Mouse (Mus musculus) MEL (cell line): ENCODE results near the gene Naa35. TPM values are rescaled to one million over a fixed set of nuclear protein-coding genes. Genes with fewer than 3 reads are reported as not detected.

Source experiments
- DNase-seq: peaks from one replicate; pipeline ENCODE4 v3.0.0; 2011; ENCODE audit warnings: low read depth, low spot score
- H3K27ac ChIP-seq: 2 replicates; pipeline ENCODE4 v1.5.1; 2012; ENCODE audit warnings: low read depth, mild to moderate bottlenecking, control low read depth, low read length, moderate library complexity; ENCODE audit not compliant: control insufficient read depth
- H3K27me3 ChIP-seq, 2 experiments: fragments of 150-350 bp in 1 of 2; sonication (generic) in 1 of 2; 2 replicates each; pipeline ENCODE4 v1.6.1; 2012; ENCODE audit warnings: low read length in 2 of 2, mild to moderate bottlenecking in 2 of 2, improper control_type of control experiment in 1 of 2, moderate library complexity in 1 of 2; ENCODE audit not compliant: insufficient read depth in 2 of 2, control insufficient read depth in 1 of 2
- H3K36me3 ChIP-seq, 2 experiments: 2 replicates each; pipeline ENCODE4 v1.6.1; 2012 to 2014; ENCODE audit warnings: low read length in 2 of 2, improper control_type of control experiment in 1 of 2, inconsistent platforms in 1 of 2, mild to moderate bottlenecking in 1 of 2; ENCODE audit not compliant: insufficient read depth in 2 of 2, control insufficient read depth in 1 of 2
- H3K4me1 ChIP-seq, 2 experiments: fragments of 150-350 bp in 1 of 2; sonication (generic) in 1 of 2; 2 replicates each; pipeline ENCODE4 v1.6.1; 2012; ENCODE audit warnings: low read length in 2 of 2, improper control_type of control experiment in 1 of 2, mild to moderate bottlenecking in 1 of 2; ENCODE audit not compliant: insufficient read depth in 2 of 2, control insufficient read depth in 1 of 2
- H3K4me3 ChIP-seq, 2 experiments: fragments of 150-350 bp in 1 of 2; sonication (generic) in 1 of 2; 2 replicates each; pipeline ENCODE4 v1.5.1; 2012; ENCODE audit warnings: low read depth in 2 of 2, low read length in 2 of 2, mild to moderate bottlenecking in 2 of 2, moderate library complexity in 2 of 2, control low read depth in 1 of 2, improper control_type of control experiment in 1 of 2; ENCODE audit not compliant: control insufficient read depth in 1 of 2, insufficient read depth in 1 of 2
- H3K79me2 ChIP-seq: 2 replicates; pipeline ENCODE4 v1.6.1; 2012; ENCODE audit warnings: mild to moderate bottlenecking, low read length, moderate library complexity; ENCODE audit not compliant: control insufficient read depth, poor library complexity, insufficient read depth
- H3K9ac ChIP-seq: 2 replicates; pipeline ENCODE4 v1.6.1; 2012; ENCODE audit warnings: low read depth, mild to moderate bottlenecking, control low read depth, low read length, moderate library complexity; ENCODE audit not compliant: control insufficient read depth, poor library complexity, severe bottlenecking
- H3K9me3 ChIP-seq: fragments of 150-350 bp; sonication (generic); replicated peaks from 2 replicates; pipeline ENCODE4 v1.6.1; 2012; ENCODE audit warnings: mild to moderate bottlenecking, low read length, improper control_type of control experiment, moderate library complexity; ENCODE audit not compliant: insufficient read depth
- BHLHE40 ChIP-seq: IDR thresholded peaks from 2 replicates; pipeline ENCODE4 v1.6.1; 2012; ENCODE audit warnings: low read depth, mild to moderate bottlenecking, inconsistent platforms, low read length, improper control_type of control experiment, borderline replicate concordance
- CTCF ChIP-seq, 3 experiments: IDR thresholded peaks in 2 of 3; conservative IDR thresholded peaks in 1 of 3; 2 replicates each; pipeline ENCODE4 v1.5.1; 2011 to 2012; ENCODE audit warnings: low read length in 3 of 3, low read depth in 2 of 3, mild to moderate bottlenecking in 2 of 3, improper control_type of control experiment in 1 of 3, inconsistent platforms in 1 of 3, mixed read lengths in 1 of 3, moderate library complexity in 1 of 3; ENCODE audit not compliant: control insufficient read depth in 1 of 3, insufficient read depth in 1 of 3, poor library complexity in 1 of 3, severe bottlenecking in 1 of 3
- ELF1 ChIP-seq: IDR thresholded peaks from 2 replicates; pipeline ENCODE4 v1.6.1; 2014; ENCODE audit warnings: low read depth, mild to moderate bottlenecking, inconsistent platforms, low read length, improper control_type of control experiment, moderate library complexity
- ETS1 ChIP-seq: IDR thresholded peaks from 2 replicates; pipeline ENCODE4 v1.6.1; 2012; ENCODE audit warnings: low read depth, mild to moderate bottlenecking, inconsistent platforms, low read length, improper control_type of control experiment, moderate library complexity
- GABPA ChIP-seq: IDR thresholded peaks from 2 replicates; pipeline ENCODE4 v1.6.1; 2012; ENCODE audit warnings: low read depth, mild to moderate bottlenecking, inconsistent platforms, low read length, improper control_type of control experiment, moderate library complexity
- JUND ChIP-seq: IDR thresholded peaks from 2 replicates; pipeline ENCODE4 v1.6.1; 2011; ENCODE audit warnings: low read depth, mild to moderate bottlenecking, improper control_type of control experiment, low read length
- MAFK ChIP-seq: IDR thresholded peaks from 2 replicates; pipeline ENCODE4 v1.6.1; 2011; ENCODE audit warnings: low read depth, mild to moderate bottlenecking, low read length, improper control_type of control experiment, borderline replicate concordance
- MAX ChIP-seq: IDR thresholded peaks from 2 replicates; pipeline ENCODE4 v1.6.1; 2011; ENCODE audit warnings: low read length, improper control_type of control experiment
- MEF2A ChIP-seq: IDR thresholded peaks from 2 replicates; pipeline ENCODE4 v1.6.1; 2014; ENCODE audit warnings: low read depth, mild to moderate bottlenecking, inconsistent platforms, low read length, improper control_type of control experiment; ENCODE audit not compliant: poor library complexity, insufficient replicate concordance, severe bottlenecking; ENCODE audit errors: extremely low read depth
- MXI1 ChIP-seq: IDR thresholded peaks from 2 replicates; pipeline ENCODE4 v1.6.1; 2011; ENCODE audit warnings: mild to moderate bottlenecking, low read depth, low read length, improper control_type of control experiment
- MYB ChIP-seq: IDR thresholded peaks from 2 replicates; pipeline ENCODE4 v1.6.1; 2011; ENCODE audit warnings: mild to moderate bottlenecking, low read depth, low read length, improper control_type of control experiment
- NELFE ChIP-seq: IDR thresholded peaks from 2 replicates; pipeline ENCODE4 v1.6.1; 2011; ENCODE audit warnings: low read depth, low read length, improper control_type of control experiment
- POLR2AphosphoS2 ChIP-seq: IDR thresholded peaks from 2 replicates; pipeline ENCODE4 v1.6.1; 2011; ENCODE audit warnings: low read length, improper control_type of control experiment
- POLR2AphosphoS5 ChIP-seq: IDR thresholded peaks from 2 replicates; pipeline ENCODE4 v1.6.1; 2012; ENCODE audit warnings: low read depth, borderline replicate concordance, mild to moderate bottlenecking, inconsistent platforms, low read length, moderate library complexity, mixed read lengths
- SIN3A ChIP-seq: IDR thresholded peaks from 2 replicates; pipeline ENCODE4 v1.6.1; 2012; ENCODE audit warnings: low read length, improper control_type of control experiment, inconsistent platforms
- TAL1 ChIP-seq: IDR thresholded peaks from 2 replicates; pipeline ENCODE4 v1.6.1; 2012; ENCODE audit warnings: mild to moderate bottlenecking, inconsistent platforms, low read length, moderate library complexity, mixed read lengths
- TBP ChIP-seq: IDR thresholded peaks from 2 replicates; pipeline ENCODE4 v1.8.0; 2011; ENCODE audit warnings: low read depth, low read length, improper control_type of control experiment
- UBTF ChIP-seq: IDR thresholded peaks from 2 replicates; pipeline ENCODE4 v1.6.1; 2012; ENCODE audit warnings: low read depth, mild to moderate bottlenecking, inconsistent platforms, low read length, improper control_type of control experiment, moderate library complexity, borderline replicate concordance; ENCODE audit not compliant: insufficient read depth
- USF1 ChIP-seq: IDR thresholded peaks from 2 replicates; pipeline ENCODE4 v1.6.1; 2014; ENCODE audit warnings: low read depth, mild to moderate bottlenecking, inconsistent platforms, low read length, improper control_type of control experiment, moderate library complexity
- USF2 ChIP-seq, 2 experiments: IDR thresholded peaks; 2 replicates each; pipeline ENCODE4 v1.6.1; 2011 to 2012; ENCODE audit warnings: improper control_type of control experiment in 2 of 2, low read length in 2 of 2, borderline replicate concordance in 1 of 2, inconsistent platforms in 1 of 2, low read depth in 1 of 2, mild to moderate bottlenecking in 1 of 2; ENCODE audit not compliant: insufficient read depth in 1 of 2
- ZKSCAN1 ChIP-seq: IDR thresholded peaks from 2 replicates; pipeline ENCODE4 v1.6.1; 2012; ENCODE audit warnings: low read depth, mild to moderate bottlenecking, inconsistent platforms, low read length, improper control_type of control experiment, moderate library complexity
- ZNF384 ChIP-seq: IDR thresholded peaks from 2 replicates; pipeline ENCODE4 v1.6.1; 2012; ENCODE audit warnings: low read depth, mild to moderate bottlenecking, inconsistent platforms, low read length, improper control_type of control experiment
- polyA plus RNA-seq, 2 experiments: library from polyadenylated mRNA; stranded (reverse) in 1 of 2; unstranded in 1 of 2; fragments of >175 nt in 1 of 2; fragments of >200 nt in 1 of 2; gene quantifications; 2 replicates each; pipeline versions ENCODE4 v1.2.1 to v1.2.4; 2012; ENCODE audit warnings: low replicate concordance in 2 of 2, low read depth in 1 of 2; ENCODE audit not compliant: insufficient read length in 2 of 2, insufficient read depth in 1 of 2, missing spikeins in 1 of 2
- total RNA-seq: library from RNA; depleted of rRNA; stranded (reverse); fragments of 300-350 nt; gene quantifications from 2 replicates; pipeline ENCODE4 v1.2.3, GENCODE M21; 2012

Gene Naa35
- total and polyA plus RNA-seq, 3 experiments, result 19.5 to 44.4 TPM; not detected in 1

- no peak for DNase-seq
- no peaks in the 10 kb centered on the region for H3K79me2 ChIP-seq
- TF ChIP-seq ZNF384 (no peak), MYB (no peak), ELF1 (no peak)
- TF ChIP-seq, all 39 proteins: peak for 0
- Histone ChIP-seq H3K27me3 (no peaks in the 10 kb centered on the region), H3K4me3 (no peak overlapping the region), H3K36me3 (0 out of 4 replicates have a peak, but pooled peaks cover 0 to 2% of the 10 kb centered on the region in 2 experiments), H3K9ac (no peak overlapping the region), H3K9me3 (no peaks in the 10 kb centered on the region), H3K27ac (no peak overlapping the region), H3K4me1 (no peaks in the 10 kb centered on the region)
These were observed 68.1 kb downstream of the Naa35 start for GRCm38 (mm10) chr13:59653136-59653535.

- no peak for TF ChIP-seq USF1
- TF ChIP-seq ZKSCAN1, result no peak
- TF ChIP-seq UBTF, result no peak
- no peak for TF ChIP-seq USF2 (IDR thresholded peaks at IDR 0.05; ENCODE audit: borderline replicate concordance in 1 of 2, insufficient read depth in 1 of 2, low read depth in 1 of 2, low read length in 2 of 2)
- no peak for TF ChIP-seq MXI1
- no peak for TF ChIP-seq ETS1
- no peak for TF ChIP-seq BHLHE40
- H3K9me3 ChIP-seq, result no peaks in the 10 kb centered on the region
- no peaks in the 10 kb centered on the region for H3K4me1 ChIP-seq
- H3K4me3 ChIP-seq, result no peak overlapping the region
- H3K27me3 ChIP-seq, result no peaks in the 10 kb centered on the region
- H3K79me2 ChIP-seq, result no peaks in the 10 kb centered on the region
- no peak overlapping the region for H3K27ac ChIP-seq
- no peak overlapping the region for H3K9ac ChIP-seq
- no peaks in the 10 kb centered on the region for H3K36me3 ChIP-seq
- DNase-seq, result no peak
These were observed 69.4 kb downstream of the Naa35 start for GRCm38 (mm10) chr13:59654465-59654864.

GRCm38 (mm10) chr13:59655718-59656315 is 70.8 kb downstream of the Naa35 start:
- DNase-seq, result no peak
- Histone ChIP-seq H3K9me3 (no peaks in the 10 kb centered on the region), H3K36me3 (peaks cover 0 to 2% of the 10 kb centered on the region in 2 experiments; a peak in 2 of 4 replicates), H3K4me1 (no peaks in the 10 kb centered on the region), H3K27me3 (no peaks in the 10 kb centered on the region), H3K4me3 (no peak overlapping the region), H3K79me2 (no peaks in the 10 kb centered on the region), H3K27ac (no peak overlapping the region), H3K9ac (no peak overlapping the region)
- no peak for TF ChIP-seq MAFK
- no peak for TF ChIP-seq UBTF
- no peak for TF ChIP-seq CTCF (IDR thresholded peaks at IDR 0.05 in 2 of 3, conservative IDR thresholded peaks at IDR 0.05 in 1 of 3; ENCODE audit: control insufficient read depth in 1 of 3, insufficient read depth in 1 of 3, low read depth in 2 of 3, low read length in 3 of 3, poor library complexity in 1 of 3, severe bottlenecking in 1 of 3)
- TF ChIP-seq ETS1, result no peak
- TF ChIP-seq SIN3A, result no peak
- no peak for TF ChIP-seq TBP
- TF ChIP-seq JUND, result no peak
- TF ChIP-seq ZNF384, result no peak
- no peak for TF ChIP-seq BHLHE40
- TF ChIP-seq MEF2A, result no peak
- TF ChIP-seq ELF1, result no peak
- no peak for TF ChIP-seq MYB
- no peak for TF ChIP-seq NELFE
- TF ChIP-seq GABPA, result no peak
- no peak for TF ChIP-seq POLR2AphosphoS5
- TF ChIP-seq MAX, result no peak
- TF ChIP-seq TAL1, result no peak
- no peak for TF ChIP-seq POLR2AphosphoS2
